Mouse (Mus musculus) hindbrain, embryonic 10.5 days (tissue): ENCODE results near the gene Ubfd1. TPM values are rescaled to one million over a fixed set of nuclear protein-coding genes. Genes with fewer than 3 reads are reported as not detected.

ENCODE experiments used
- DNase-seq: peaks from one replicate; pipeline ENCODE4 v3.0.0-alpha.2; 2017; ENCODE audit warnings: low spot score
- H3K27ac ChIP-seq: fragments of 300-500 bp; sonication (generic); 2 replicates; pipeline ENCODE4 v1.5.1; 2016; ENCODE audit warnings: mild to moderate bottlenecking, moderate library complexity
- H3K27me3 ChIP-seq: fragments of 300-500 bp; sonication (generic); 2 replicates; pipeline ENCODE4 v1.6.1; 2016; ENCODE audit warnings: mild to moderate bottlenecking; ENCODE audit not compliant: poor library complexity, insufficient read depth, severe bottlenecking
- H3K36me3 ChIP-seq: fragments of 300-500 bp; sonication (generic); 2 replicates; pipeline ENCODE4 v1.6.1; 2016; ENCODE audit warnings: mild to moderate bottlenecking, moderate library complexity
- H3K4me1 ChIP-seq: fragments of 300-500 bp; sonication (generic); replicated peaks from 2 replicates; pipeline ENCODE4 v1.6.1; 2016; ENCODE audit warnings: mild to moderate bottlenecking
- H3K4me3 ChIP-seq: fragments of 300-500 bp; sonication (generic); 2 replicates; pipeline ENCODE4 v1.5.1; 2016; ENCODE audit warnings: mild to moderate bottlenecking, moderate library complexity
- H3K9me3 ChIP-seq: fragments of 300-500 bp; sonication (generic); 2 replicates; pipeline ENCODE4 v1.6.1; 2016; ENCODE audit warnings: mild to moderate bottlenecking, moderate library complexity
- WGBS: fragments of 180-500 bp; shearing (Covaris S2); methylation state at CpG from one replicate; pipeline ENCODE4 v1.1.7; 2016; 5-methylcytosine and 5-hydroxymethylcytosine counted together
- polyA plus RNA-seq: library from polyadenylated mRNA; unstranded; fragments of >200 nt; fragmentation: Nextera tagmentation; extraction: Ambion mirVana; gene quantifications from 2 replicates; pipeline ENCODE4 v1.2.1, GENCODE M21; 2016

Gene Ubfd1
- polyA plus RNA-seq = 64.3 and 70.0 TPM in 2 replicates

DNA sequence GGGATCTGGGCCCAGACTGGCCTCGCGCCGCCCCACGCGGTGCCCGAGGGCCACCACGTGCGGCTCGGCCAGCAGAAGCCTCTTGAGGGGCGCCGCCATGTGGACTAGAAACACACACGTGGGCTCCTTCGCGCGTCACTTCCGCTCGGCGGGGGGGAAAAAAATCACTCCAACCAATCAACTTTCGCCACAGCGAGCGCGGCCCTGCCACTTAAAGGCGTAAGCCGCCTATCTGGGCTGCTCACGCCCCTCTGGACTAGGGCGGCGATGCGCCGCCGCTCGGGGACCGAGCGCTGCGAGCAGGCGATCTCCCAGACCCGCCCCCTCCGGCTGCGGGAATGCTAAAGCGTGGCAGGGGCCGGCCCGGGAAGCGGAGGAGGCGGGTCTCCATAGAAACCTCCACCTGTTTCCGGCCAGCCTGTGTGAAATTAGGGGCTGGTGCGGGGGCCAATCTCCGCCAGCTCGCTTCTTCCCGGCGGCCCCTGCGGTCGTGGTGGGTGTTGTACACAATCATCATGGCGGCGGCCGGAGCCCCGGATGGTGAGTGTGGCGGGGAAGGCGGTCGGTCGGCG lies at the start of gene Ubfd1, which contains the start of gene Ears2:
TSS of gene Ubfd1 (plus strand) at position 231 of the 572 bp plus-strand sequence.
TSS of gene Ears2 (minus strand) at position 319 of the 572 bp plus-strand sequence.
- peaks cover 46% of the 10 kb centered on the region for H3K36me3 ChIP-seq
- under 1% methylated on average over 60 of the region's 60 CpGs for WGBS
- H3K4me3 ChIP-seq = peak within 1 kb of the TSS; percentile 100
- DNase-seq = peak; percentile 98
- H3K9me3 ChIP-seq = no peaks in the 10 kb centered on the region
- peak within 1 kb of the TSS; percentile 98 for H3K27ac ChIP-seq
- H3K27me3 ChIP-seq = no peaks in the 10 kb centered on the region
- H3K4me1 ChIP-seq = peaks cover 35% of the 10 kb centered on the region

DNA sequence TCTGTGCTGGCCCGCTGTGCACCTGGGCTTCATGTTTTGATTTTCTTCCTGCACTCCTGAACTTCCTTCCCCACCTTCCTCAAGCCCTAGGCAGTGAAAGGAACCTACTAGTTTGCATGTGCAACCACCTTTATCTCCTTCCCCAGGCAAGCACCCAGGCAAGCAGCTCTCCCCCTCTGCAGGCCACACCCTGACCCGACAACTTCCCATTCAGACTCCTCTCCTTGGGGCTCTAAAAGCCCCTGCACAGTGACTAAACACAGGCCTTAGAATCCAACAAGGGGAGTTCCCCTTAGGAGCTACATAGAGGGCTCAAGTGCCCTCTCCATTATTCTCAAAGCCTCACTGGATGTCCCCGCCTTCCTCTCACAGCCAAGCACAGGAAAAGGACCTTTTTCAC lies 48.7 kb upstream of the Ubfd1 start:
- DNase-seq = no peak
- H3K27ac ChIP-seq = peak overlapping the region; percentile 2; the same call in 1 of the 2 replicates
- 78% methylated on average over 3 of the region's 3 CpGs for WGBS
- peaks cover 27% of the 10 kb centered on the region for H3K36me3 ChIP-seq
- no peaks in the 10 kb centered on the region for H3K27me3 ChIP-seq
- peak overlapping the region; percentile 86; the same call in 1 of the 2 replicates for H3K4me3 ChIP-seq
- H3K4me1 ChIP-seq = peaks cover 46% of the 10 kb centered on the region
- no peaks in the 10 kb centered on the region for H3K9me3 ChIP-seq

DNA sequence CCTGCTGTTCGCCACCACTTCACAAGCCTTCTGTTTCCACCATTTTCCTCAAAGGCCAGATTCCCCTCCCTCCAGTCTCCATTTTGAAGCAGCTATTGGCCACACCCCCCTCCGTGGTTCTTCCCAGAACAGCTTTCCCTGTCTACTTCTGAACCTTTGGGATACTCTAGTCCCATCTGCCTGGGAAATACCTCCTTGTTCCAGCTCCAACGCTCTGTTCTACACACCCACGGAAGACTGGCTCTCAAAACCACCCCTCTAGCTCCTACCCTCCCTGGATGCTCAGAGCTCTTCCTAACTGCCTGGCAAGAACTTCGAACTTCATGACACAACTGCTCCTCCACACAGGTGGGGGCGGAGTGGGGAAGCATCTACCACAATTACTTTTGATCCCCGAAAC lies 48.0 kb upstream of the Ubfd1 start:
- H3K27me3 ChIP-seq = no peaks in the 10 kb centered on the region
- peak overlapping the region; percentile 86 for H3K4me3 ChIP-seq
- H3K9me3 ChIP-seq = no peaks in the 10 kb centered on the region
- DNase-seq = no peak
- peaks cover 46% of the 10 kb centered on the region for H3K4me1 ChIP-seq
- WGBS = 87% methylated on average over 7 of the region's 7 CpGs
- H3K27ac ChIP-seq = peak overlapping the region; percentile 2
- H3K36me3 ChIP-seq = peaks cover 26% of the 10 kb centered on the region

DNA sequence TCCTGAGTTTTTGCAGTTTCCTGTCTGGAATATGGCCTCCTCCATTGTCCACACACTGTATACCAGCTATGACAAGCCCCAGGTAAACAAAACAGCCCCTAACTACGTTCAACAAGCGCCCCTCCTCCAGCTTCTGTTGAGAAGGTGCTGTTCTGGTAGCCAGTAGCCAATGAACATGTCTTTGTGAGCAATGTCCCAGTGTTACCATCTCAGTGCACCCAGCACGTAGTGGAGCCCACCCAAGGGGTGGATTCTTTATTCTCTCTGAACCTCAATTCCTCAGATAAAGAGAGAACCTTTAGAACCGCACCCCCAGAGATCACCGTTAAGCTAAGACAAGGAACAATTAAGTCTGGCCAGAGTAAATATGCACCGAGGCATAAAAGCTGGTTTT lies 46.7 kb upstream of the Ubfd1 start:
- 4% methylated on average over 6 of the region's 6 CpGs for WGBS
- peak; percentile 38 for DNase-seq
- Histone ChIP-seq H3K4me3 (peak overlapping the region; percentile 86), H3K9me3 (no peaks in the 10 kb centered on the region), H3K27me3 (no peaks in the 10 kb centered on the region), H3K27ac (peak overlapping the region; percentile 95), H3K4me1 (peaks cover 36% of the 10 kb centered on the region), H3K36me3 (peaks cover 20% of the 10 kb centered on the region)

DNA sequence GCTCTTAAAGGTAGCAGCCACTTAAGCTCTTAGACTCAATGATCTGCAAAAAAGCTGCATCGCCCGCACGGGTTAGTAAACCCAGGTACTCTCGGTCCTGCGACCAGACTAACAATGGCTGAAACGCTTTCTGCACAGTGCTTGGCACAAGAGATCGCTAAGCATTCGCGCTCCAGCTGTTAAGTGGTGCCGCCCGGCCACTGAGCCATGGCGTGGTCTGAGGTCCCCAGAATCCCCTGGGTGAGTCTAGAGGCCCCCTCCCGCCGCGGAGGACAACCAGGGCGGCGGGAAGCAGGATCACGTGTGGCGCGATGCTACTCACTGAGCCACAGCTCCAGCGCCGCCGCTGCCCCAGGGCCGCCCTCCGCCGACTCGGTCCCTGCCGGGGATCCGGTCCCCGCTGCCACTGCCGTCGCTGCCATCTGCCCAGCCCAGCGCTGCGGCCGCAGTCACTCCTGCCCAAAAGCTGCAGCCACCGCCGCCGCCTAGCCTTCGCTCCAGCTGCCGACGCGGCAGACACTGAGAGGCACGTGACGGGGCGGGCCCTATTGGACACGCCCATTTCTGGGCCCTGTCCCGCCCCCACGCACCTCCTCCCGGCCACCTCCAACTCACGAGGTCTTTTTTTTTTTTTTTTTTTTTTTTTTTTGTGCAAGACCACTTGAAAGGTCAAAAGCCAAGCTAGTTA lies 46.2 kb upstream of the Ubfd1 start, which contains the start of gene Gga2:
TSS of gene Gga2 (minus strand) at position 556 of the 688 bp plus-strand sequence.
- Histone ChIP-seq H3K27me3 (no peaks in the 10 kb centered on the region), H3K27ac (peak within 1 kb of the TSS; percentile 95), H3K9me3 (no peaks in the 10 kb centered on the region), H3K4me3 (peak within 1 kb of the TSS; percentile 86), H3K36me3 (peaks cover 18% of the 10 kb centered on the region), H3K4me1 (peaks cover 31% of the 10 kb centered on the region)
- peak; percentile 90 for DNase-seq
- under 1% methylated on average over 50 of the region's 50 CpGs for WGBS

DNA sequence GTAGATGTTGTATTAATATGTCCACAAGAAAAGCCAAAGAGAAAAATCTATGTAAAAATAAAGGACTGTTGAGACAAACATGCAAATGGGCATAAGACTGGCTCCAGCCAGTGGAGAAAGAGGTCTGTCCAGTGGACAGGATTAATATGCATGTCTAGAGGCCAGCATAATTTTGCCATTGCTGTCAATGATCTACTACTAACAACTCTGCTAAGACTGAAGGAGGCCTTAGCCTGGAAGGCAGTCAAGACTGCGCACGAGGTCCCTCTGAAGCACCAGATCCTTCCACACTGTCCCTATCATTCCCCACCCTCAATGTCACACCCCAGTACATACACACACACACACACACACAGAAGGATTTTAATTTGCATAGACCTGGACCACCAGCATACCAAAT lies 44.8 kb upstream of the Ubfd1 start:
- H3K27me3 ChIP-seq = no peaks in the 10 kb centered on the region
- peaks cover 12% of the 10 kb centered on the region for H3K36me3 ChIP-seq
- 97% methylated on average over 2 of the region's 2 CpGs for WGBS
- no peak overlapping the region for H3K27ac ChIP-seq
- no peak overlapping the region for H3K4me3 ChIP-seq
- no peak for DNase-seq
- no peaks in the 10 kb centered on the region for H3K9me3 ChIP-seq
- peaks cover 23% of the 10 kb centered on the region for H3K4me1 ChIP-seq

DNA sequence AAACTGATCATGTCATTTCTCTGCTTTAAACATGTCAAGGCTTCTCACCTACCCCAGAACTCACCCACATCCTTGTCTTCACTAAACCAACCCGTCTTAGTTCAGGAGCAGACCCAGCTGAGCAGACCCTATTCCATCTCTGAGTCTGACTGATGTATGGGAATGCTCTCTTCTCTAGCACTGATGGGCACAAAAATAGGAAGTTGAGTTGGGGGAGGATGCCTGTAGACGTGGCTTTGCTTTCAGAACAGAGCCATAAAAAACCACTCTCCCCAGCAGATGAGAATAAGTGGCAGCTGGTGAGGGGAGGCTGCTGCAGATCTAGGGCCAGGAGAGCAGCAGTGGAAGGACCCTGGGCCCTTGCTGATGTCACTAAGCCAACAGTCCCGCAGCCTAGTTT lies 33.6 kb upstream of the Ubfd1 start:
- WGBS = 74% methylated on average over 3 of the region's 3 CpGs
- Histone ChIP-seq H3K27me3 (no peaks in the 10 kb centered on the region), H3K27ac (no peak overlapping the region), H3K9me3 (no peaks in the 10 kb centered on the region), H3K4me3 (no peak overlapping the region), H3K36me3 (peaks cover 13% of the 10 kb centered on the region), H3K4me1 (no peaks in the 10 kb centered on the region)
- no peak for DNase-seq

DNA sequence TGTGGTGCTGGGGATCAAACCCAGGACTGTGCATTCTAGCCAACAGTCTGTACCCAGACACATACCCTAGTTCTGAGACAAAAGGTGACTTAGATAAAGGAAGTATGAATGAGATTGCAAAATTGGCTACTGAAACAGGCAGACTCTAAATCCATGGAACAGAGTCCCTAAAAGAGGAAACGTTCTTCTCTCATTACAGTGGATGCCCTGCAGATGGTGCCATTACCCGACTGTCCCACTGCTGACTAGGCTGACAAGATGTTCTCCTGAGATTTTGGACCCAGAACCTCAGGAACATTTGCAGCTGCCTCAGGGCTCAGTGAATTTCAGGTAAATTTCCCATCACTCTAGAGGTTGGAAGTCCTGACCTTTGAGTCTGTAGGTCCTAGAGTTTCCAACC lies 32.6 kb upstream of the Ubfd1 start:
- Histone ChIP-seq H3K36me3 (peaks cover 23% of the 10 kb centered on the region), H3K27me3 (no peaks in the 10 kb centered on the region), H3K27ac (no peak overlapping the region), H3K9me3 (no peaks in the 10 kb centered on the region), H3K4me1 (no peaks in the 10 kb centered on the region), H3K4me3 (no peak overlapping the region)
- WGBS = 52% methylated on average over 2 of the region's 2 CpGs
- DNase-seq = no peak

DNA sequence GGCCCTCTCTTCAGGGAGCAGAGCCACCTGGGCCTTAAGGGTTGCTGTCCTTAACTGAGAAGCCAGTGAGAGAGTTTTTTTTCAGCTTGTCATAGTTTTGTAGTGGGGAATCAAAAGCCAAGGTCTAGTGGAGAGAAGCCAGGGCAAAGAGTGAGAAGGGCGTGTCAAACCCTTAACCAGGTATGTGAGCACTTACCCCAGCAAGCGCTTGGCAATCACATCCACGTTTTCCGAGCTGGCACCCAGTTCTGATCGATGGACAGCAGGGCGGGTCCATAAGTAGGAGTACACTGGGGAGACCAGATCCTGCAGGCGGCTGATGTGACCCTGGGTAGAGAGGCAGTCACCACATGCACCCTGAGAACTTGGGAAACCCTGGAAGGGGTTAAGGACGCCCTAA lies 22.9 kb upstream of the Ubfd1 start:
- Histone ChIP-seq H3K27ac (no peak overlapping the region), H3K9me3 (no peaks in the 10 kb centered on the region), H3K4me1 (no peaks in the 10 kb centered on the region), H3K4me3 (no peak overlapping the region), H3K27me3 (no peaks in the 10 kb centered on the region), H3K36me3 (peaks cover 79% of the 10 kb centered on the region)
- no peak for DNase-seq
- 90% methylated on average over 8 of the region's 8 CpGs for WGBS

DNA sequence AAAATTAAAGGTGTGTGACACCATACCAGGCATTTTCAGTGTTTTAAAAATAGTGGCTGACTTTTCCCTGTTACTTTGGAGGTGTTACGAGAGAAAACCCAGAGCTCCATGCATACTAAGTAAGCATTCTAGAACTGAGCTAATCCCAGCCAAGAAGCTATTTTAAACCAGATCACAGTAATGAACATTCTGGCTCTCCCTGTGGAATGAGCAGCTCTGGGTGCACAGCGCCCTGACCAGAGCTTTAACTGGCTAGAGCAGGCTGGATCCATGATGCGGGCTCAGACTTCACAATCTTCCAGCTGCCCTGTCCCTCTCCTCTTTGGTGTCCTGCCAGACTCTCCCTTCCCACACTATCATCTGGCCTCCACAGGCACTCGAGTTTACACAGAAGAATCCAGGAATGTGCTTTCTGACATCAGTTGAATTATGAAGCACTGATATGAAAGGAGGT lies 21.8 kb upstream of the Ubfd1 start:
- Histone ChIP-seq H3K27me3 (no peaks in the 10 kb centered on the region), H3K36me3 (peaks cover 75% of the 10 kb centered on the region), H3K9me3 (no peaks in the 10 kb centered on the region), H3K4me1 (no peaks in the 10 kb centered on the region), H3K4me3 (no peak overlapping the region), H3K27ac (no peak overlapping the region)
- WGBS = 89% methylated on average over 4 of the region's 4 CpGs
- DNase-seq = no peak

DNA sequence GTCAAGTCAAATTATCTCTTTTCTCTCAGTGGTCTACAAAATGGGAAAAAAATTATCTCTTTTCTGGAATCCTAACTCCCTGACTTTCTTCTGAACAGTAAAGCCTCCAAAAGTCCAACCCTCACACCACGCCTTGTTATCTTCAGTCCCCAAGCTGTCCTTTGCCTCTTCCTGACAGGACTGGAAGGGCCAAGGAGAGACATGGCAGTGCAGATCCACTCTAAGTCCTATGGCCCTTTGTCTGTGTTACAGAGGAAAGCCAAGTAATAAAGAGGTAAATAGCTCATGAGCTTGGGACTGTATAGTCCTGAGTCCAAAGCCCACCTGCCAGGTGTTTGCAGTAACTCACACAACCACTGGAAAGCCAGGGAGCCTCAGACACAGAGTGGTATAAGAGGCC lies 21.3 kb upstream of the Ubfd1 start:
- Histone ChIP-seq H3K27me3 (no peaks in the 10 kb centered on the region), H3K4me1 (no peaks in the 10 kb centered on the region), H3K27ac (no peak overlapping the region), H3K4me3 (no peak overlapping the region), H3K9me3 (no peaks in the 10 kb centered on the region), H3K36me3 (peaks cover 74% of the 10 kb centered on the region)
- WGBS = 91% methylated on average over 1 of the region's 1 CpGs
- DNase-seq = no peak

DNA sequence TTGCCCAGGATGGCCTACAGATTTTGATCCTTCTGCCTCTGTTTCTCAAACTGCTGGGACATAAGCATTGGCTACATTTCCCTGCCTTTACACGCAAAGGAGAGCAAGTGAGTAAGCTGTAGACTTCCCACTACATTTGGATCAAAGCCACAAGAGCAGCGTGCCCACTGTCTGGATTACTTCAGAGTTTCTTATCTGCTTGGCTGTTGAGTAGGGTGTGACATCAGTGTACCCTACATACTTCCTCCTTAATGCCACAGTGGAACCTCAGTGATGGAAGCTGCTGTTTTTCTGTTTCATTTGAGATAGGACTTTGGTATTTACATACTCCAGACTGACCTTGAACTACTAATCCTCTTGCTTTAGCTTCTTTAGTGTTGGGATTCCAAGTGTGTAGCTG lies 20.2 kb upstream of the Ubfd1 start:
- 90% methylated on average over 2 of the region's 2 CpGs for WGBS

DNA sequence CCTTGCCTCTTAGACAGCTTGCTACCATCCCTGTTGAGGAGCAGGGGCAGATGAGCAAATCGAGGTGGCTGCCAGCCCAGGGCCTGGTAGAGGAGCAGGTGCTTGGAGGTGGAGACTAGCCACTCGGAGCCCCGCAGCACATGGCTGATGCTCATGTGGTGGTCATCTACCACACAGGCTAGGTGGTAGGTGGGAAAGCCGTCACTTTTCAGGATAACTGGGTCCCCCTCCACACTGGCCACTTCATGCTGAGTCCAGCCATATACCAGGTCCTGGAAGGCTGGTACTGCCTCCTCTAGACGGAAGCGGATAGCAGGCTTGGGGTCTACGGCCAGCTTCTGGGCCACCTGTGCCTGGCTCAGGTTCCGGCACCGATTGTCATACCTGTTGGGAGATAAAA lies 18.8 kb upstream of the Ubfd1 start:
- Histone ChIP-seq H3K4me1 (no peaks in the 10 kb centered on the region), H3K36me3 (peaks cover 72% of the 10 kb centered on the region), H3K4me3 (no peak overlapping the region), H3K27ac (no peak overlapping the region), H3K9me3 (no peaks in the 10 kb centered on the region), H3K27me3 (no peaks in the 10 kb centered on the region)
- DNase-seq = no peak
- 97% methylated on average over 9 of the region's 9 CpGs for WGBS

More for the DNA sequence above, 20.2 kb upstream of the Ubfd1 start:
- DNase-seq = no peak
- Histone ChIP-seq H3K27ac (no peak overlapping the region), H3K36me3 (peaks cover 72% of the 10 kb centered on the region), H3K9me3 (no peaks in the 10 kb centered on the region), H3K27me3 (no peaks in the 10 kb centered on the region), H3K4me3 (no peak overlapping the region), H3K4me1 (no peaks in the 10 kb centered on the region)
